Mouse (Mus musculus) megakaryocyte, adult 5-6 weeks (primary cell): ENCODE measurements at regions not wholly inside any gene's neighbourhood (a gene's known extent, or its start where the extent isn't known, plus 50 kb on each side); places are given as distances from the start of the nearest gene placed in this dataset.
"Not testable (repeated sequence)": the region's sequence is repeated elsewhere in the genome, so short reads cannot be mapped to it uniquely, and the experiment has no call there.

ENCODE experiments used
- ATAC-seq: 2 replicates; pipeline ENCODE4 v1.8.0; 2016; ENCODE audit warnings: mild to moderate bottlenecking, inconsistent platforms; ENCODE audit not compliant: poor library complexity, severe bottlenecking

DNA sequence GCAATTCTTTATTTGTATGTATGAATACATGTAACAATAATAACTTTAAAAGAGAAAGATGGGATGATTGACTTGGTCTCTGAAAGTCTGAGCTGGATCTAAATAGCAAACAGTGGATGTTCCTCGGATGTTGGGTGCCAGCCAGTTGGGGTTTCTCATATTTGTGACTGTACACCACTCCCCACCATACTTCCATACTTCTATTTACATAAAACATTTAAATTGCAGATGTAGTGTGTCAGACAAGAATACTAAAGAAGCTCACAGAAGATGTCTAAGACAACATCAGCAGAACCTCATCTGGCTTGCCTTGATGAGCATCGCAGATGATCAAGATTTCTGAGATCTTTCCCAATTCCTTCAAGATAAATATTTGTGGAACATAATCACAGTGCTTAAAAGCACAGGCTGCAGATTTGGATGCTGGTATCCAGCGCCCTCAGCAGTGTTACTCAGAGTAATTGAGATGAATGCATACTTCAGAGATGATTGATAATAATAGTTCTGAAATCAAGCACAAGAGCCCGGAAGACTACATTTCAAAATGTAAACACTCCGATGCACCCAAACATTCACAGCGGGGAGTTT, 762.0 kb upstream of the Intu start:
- ATAC-seq, result no peak

DNA sequence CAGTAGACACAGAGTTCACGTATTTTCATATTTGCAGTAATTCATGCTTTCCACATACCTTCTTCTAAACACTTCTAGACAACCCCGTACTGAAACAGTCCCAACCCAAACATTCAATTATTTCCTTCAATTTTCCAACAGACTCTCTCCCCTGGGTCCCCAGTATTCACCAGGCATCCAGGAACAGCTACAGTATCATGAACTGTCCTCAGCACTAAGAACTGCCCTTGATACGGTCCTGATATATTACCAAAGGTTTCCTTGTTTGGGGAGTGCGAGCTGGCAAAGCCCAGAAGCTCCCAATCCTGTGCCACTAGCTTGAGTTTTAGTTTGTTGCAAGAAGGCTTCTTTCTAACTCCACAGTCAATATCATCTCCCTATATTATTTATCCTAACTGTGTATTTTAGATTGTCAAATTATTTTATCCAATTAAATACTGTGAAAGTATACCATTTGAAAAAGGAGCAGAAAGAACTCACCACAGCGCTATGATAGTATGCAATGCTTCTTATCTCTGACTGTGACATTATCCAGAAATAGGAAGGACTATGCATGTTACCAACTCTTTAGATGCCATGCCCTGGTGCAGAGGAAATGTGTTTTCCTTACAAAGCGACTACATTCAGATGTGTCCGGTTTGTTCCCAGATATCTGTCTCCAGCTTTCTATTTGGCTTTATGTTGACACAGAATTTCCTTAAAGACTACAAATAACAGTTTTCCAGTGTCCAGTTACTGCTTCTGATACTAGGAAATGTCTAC, 754.6 kb upstream of the Intu start:
- no peak for ATAC-seq

DNA sequence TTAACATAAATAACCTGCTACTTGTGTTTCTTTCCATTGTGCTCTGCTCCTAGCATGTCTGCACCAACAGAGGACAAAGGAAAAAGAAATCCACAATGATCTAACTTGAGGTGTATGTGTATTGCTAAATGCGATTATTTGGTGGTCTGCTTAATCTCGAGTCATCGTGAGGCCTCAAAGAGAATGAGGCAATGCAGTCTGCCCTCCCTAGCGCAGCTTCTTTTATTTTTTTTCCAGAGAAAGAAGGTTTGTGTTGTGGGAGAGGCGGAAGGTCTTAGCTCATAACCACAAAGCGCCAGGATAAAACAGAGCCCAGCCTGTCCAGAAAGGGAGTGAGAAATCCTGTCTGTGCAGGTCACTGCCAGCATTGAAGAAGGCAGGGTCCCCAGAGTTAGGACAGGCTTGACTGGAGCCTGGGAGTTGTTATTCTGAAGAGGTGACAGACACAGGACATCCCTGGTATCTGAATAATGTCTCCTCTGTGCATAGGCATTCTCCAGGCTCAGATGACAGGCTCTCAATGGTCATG, 751.3 kb upstream of the Intu start:
- ATAC-seq, result no peak

DNA sequence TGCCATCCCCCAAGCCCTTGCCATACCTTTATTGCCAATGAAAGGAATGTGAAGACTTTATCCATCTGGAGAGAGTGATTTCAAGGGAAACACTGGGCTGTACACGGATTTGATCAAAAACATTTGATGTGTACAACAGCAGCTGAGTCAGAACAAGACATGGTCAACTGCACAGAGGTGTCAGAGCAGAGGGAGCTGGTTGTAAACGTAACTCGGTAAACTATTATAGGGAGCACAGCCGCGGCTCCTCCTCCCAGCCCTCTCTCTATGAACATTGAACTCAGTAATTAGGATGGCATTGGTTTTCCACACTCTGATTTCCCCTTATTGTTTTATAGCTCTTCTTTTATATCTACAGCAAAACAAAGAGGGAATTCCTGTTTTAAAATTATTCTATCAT, 750.8 kb upstream of the Intu start:
- ATAC-seq, result no peak

DNA sequence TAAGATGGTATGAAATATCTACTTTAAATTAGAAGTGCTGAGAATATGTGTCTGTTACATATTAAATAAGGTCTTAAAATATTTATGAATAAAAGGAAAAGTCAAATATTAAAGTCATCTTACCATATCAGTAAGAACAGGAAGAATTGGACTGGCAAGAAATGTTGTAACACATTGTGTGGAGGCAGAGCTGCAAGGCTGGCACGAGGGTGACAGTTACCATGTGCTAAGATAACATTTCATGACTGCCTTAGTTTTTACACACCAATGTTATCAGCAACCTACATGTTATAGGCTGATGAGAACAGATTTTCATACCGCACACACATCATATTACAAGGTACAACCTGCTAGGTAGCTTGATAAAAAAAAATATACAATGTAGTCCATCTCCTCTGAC, 746.2 kb upstream of the Intu start:
- ATAC-seq, result no peak

DNA sequence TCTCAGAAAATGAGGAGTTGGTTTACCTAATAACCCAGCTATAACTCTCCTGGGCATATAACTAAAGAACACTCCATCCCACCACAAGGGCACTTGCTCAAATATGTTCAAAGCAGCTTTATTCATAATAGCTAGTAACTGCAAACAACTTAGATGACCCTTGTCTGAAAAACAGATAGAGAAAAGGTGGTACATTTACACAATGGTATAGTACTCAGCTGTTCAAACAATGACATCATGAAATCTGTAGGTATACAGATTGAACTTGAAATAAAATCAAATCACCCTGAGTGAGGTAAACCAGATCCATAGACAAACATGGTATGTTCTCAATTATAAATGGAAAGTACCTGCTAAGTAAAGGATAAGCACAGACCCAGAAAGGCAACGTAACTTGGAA, 721.5 kb upstream of the Intu start:
- no peak for ATAC-seq

DNA sequence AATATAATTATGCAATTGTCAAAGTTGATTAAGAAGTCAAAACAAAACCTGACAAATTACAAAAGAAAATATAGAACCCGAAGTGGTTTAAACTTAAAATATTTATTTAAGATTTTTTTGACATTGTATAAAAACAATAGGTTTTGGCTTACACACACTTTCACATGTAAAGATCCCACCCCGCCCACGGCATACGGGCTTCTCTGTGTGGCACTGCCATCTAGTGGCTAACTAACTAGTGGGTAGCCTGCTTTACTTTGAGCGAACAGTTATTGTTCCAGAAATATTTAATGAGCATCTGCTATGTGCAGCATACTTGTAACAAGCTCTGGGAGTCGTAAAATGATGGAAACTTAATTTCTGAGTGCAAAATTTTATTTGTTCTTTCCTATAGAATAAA, 716.3 kb upstream of the Intu start:
- no peak for ATAC-seq

DNA sequence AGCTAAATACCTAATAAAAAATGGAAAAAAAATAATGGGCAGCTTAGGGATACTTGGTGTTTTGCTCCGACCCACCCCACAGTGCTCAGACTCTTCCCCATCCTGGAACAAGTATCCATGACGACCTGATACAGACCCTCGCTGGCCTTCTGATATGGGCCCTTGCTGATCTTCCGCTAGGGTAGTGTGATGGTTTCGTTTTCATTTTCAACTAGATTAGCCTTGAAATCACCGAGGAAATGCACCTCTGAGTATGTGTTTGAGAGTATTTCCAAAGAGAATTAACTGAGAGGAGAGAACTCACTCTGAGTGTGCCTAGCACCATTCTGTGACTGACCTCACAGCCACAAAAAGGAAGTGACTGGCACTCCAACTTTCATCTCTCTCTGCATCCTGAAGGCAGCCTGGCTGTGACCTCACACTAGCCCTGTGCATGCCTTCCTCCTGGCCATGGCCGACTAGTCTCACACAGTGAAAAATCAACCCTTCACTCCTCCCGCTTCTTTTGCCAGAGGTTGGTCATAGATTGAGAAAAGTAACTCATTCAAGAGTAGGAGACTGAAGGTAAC, 700.5 kb upstream of the Intu start:
- no peak for ATAC-seq

DNA sequence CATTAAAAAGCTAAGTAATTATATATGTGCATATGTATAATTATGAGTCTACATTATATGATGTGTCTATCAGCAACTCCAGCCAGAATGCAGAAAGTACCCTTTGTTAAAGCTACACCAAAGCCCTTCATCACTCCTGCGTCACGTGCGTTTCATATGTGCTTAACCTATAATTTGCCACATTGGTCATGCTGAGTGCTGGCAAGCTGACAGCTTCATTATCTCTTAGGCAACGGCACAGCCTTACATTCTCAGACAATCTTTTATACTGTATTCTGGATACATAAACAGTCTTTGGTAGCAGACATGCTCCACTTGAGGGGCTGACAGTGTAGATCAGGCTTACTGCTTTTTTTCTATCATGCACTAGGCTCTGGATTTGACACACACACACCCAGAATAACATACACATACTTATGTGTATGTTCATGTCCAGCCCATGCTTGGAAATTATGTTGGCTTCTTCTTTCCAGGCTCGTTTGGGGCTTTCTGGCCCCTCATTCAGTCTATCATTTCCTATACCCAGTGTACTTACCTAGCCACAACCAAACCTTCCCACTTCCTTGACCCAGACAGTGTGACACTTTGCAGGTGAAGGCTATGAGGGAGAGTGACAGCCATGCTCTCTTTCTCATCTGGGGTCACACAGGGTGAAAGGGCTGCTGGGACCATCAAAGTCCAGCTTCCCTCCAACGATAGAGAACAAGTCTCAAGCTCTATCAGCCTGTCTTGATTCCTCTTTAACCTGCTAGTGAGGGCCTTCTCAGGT, 692.5 kb upstream of the Intu start:
- ATAC-seq, result no peak

DNA sequence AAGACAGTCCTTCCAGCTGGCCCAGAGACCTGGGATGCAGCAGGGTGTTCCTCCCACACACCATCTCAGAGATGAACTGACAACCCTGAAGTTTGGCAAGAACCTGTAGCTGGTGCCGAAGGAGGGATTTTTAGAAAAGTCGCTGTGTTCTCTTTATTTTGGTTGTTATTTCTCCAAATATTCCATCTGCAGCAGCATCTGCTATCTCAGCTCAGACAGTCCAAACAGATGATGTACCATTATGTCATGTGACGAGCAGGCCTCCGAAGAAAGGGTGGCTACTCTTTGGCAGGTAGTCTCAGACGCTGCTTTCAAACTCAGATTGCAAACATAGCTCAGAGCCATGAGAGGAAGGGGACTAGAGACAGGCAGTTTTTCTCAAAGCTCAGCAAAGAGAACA, 690.1 kb upstream of the Intu start:
- ATAC-seq, result no peak

DNA sequence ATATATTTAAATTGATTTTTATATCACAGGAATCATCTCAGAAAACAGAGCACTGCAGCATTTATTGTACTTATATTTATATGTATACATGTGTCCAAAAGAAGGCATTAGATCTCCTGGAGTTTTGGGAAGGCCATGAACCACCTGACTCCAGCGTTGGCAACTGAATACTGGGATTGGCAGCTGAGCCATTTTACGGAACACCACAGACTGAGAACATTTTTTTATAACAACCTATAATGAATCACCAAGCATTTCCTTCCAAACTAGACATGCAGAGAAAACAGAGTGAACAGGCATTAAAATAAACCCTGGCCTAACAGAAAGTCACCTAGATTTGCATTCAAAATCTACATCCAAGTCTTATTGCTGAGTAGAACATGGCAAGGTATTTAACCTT, 686.0 kb upstream of the Intu start:
- no peak for ATAC-seq

DNA sequence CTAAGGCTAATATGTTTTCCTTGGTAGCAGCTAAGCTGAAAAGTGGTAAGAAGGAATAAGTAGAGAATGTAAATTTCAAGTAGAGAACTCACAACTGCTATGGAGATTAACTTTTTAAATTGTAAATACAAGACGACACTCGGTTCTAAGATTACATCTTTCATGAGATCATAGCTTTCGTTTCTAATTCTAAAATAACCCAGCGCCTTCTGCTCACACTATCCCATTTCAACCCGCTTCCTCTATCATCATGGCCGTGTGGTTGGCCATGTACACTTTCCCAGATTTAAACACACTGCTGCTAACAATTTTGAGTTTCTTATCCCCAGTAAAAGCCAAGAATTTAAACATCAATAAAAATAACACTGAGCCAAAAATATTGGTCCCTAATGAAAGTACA, 682.3 kb upstream of the Intu start:
- ATAC-seq, result no peak

DNA sequence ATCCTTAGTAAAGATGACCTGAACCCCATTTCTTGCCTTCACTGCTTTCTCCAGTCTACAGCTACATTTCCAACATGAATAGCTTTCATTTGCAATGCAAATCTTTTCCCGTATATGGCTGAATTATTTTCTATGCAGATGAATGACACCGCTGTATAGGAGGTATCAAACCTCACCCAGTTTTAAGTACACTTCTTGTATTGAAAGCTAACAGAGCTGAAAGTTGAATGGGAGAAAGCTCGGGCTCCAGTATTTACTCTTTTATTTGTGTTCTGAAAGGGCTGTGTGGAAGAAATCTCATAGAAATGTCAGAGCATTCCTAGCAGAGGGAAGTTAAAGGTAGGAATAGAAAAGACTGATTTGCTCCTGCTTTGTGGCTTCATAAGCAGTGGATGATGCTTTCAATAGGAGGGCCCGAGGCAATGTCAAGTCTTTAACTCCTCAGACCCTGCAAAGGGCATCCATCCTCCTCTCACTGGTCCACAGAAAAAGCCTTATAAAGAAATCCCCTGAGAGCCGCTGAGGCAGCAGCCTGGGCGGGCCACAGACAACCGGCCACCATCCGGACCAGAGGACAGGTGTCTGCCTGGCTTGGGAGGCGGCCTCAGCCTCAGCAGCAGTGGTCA, 673.8 kb upstream of the Intu start:
- no peak for ATAC-seq

DNA sequence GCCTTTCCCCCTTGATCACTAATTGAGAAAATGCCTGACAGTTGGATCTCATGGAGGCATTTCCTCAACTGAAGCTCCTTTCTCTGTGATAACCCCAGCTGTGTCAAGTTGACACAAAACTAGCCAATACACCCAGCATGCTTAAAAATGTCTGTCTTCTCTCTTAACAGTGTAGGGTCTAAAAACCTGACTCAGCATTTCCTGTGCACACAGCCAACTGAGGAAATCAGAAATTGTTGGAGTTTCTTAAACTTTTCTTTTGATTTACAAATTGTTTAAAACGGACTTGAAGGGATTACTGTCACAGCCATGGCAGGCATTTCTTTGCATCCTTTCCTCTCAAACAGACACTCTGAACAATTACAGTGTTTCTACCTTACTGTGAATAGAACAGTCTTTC, 655.0 kb upstream of the Intu start:
- not testable (repeated sequence) for ATAC-seq

DNA sequence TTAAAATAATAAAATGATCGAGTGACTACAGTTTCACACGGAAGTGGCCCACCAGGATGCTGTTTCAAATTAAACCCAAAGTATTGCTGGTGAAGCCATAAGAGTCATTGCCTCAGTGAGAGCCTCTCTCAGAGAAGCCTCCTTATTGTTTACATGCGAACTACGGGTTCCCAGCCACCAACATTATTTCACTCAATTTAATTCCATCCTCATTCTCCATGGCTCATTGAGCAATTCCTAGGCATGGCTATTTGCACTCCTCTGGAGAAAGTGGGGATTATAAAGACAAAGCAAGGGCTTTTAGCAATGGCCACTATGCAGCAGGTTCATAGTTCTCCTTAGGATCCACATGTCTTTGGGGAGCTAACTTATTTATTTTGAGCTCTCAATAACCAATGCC, 646.7 kb upstream of the Intu start:
- no peak for ATAC-seq

DNA sequence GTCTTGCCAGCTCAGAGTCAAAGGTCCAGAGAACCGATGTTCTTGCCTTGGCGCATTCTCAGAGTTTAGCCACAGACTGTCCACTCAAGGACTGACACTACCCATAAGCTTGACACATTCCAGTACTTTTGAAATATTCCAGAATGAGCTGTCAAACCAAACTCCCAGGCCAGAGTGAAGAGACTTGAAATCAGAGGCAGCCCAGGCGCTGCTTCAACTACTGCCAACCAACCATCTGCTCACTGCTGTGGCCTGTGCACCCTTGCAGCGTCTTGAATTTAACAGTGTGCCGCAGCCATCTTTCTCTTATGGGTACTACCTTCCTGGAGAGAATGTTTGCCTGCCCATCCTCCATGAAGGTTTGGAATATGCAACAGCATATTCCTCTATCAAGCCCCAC, 642.7 kb upstream of the Intu start:
- no peak for ATAC-seq

DNA sequence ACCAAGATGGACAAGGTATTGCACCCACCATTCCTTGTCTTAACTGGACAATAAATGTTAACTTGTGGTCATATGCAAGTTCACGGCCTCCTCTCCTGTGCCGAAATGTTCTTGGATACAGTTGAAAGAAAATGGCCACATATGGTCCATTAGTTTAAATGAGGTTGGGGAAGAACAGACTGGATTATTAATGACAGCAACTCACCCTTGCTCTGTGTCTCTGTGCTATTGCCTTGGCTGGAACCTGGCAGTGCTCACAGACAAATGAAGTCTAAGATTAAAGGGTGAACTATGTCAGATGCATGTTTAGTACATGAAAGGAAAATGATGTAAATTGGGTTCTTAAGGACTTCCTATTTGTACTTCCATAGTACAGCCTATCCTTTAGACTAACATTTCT, 641.9 kb upstream of the Intu start:
- ATAC-seq, result no peak

DNA sequence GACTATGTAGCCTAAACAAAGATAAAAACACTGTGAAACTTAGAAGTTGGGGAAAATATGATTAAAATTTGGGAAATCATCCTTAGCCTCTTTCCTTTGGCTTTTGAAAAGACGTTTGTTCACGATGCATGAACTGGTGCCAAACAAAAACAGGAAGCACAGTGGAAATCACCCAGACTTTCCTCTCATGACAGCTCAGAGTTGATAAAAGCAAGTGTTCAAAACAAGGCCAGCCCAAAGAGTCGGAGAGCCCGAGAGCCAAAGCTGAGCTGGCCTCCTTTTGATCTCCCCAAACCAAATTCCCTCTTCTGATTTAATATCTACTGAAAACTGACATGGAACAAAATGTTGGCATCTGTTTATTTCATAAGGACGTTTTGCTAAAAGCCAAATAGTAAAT, 632.1 kb upstream of the Intu start:
- no peak for ATAC-seq

DNA sequence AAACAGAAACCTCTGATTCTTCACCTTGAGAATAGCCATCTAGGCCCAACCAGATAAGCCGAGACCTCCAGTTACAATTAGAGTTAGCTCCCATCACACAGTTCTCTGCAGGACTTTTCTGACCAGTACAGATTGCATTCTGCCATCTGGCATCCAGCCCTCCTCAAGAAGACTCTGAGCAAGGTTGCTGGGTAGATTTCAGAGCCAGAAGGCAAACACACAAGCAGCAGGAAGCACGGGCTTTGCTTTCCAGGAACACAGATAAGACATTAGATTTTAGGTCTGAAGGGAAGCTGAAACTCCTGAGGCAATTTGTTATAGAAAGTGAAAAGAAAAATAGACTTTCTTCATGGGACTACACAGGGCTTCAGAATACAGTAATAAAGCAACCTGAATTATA, 630.9 kb upstream of the Intu start:
- ATAC-seq, result no peak

DNA sequence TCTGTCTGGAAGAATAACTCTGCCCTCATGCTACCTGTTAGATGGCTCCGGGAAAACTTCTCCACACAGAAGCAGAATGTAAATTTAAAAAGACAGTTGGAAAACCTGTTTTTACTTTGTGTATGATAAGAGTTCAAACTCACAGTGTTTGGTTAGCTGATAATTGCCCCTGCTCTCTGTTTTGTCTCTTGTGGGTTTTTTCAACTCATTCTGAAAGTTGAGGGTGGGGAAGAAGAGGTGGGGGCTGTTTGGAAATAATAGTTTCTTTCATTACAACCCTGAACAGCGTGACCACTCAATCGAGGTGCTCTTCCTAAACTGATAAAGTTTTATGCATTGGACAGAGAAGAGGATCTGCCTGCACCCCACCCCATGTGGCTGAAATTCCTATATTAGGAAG, 626.7 kb upstream of the Intu start:
- no peak for ATAC-seq

DNA sequence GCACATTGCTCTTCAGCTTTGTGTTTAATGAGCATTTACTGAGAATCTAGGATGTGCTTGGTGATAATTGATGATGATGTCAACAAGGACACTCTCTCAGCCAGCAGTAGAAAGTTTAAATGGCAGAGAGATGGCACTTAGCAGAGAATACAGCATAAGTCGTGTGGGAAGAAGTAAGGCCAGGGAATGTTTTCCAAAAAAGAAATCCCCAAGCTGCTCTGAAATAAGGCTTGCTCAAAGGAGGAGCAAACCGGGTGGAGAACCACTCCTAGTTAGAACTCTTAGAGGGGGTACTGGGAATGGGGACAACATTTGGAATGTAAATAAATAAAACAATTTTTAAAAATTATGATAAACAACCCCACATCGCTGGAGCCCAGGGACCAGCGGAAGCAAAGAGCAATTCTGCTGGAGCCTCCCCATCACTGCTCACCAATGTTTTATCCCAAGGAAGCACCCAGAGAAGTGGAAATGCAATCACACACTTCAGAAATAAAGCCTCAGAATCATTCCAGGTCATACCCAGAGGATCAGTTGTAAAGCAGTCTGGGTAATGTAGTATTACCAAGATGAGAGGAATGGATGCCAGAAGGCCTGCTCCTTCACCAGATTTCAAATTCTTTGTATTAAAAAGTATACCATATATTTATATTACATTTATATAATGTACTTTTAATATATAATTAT, 622.3 kb upstream of the Intu start:
- ATAC-seq, result no peak
